Mouse (Mus musculus): ENCODE data around the gene Crisp4. TPM values are rescaled to one million over a fixed set of nuclear protein-coding genes. Genes with fewer than 3 reads are reported as not detected.

Gene Crisp4
- not detected for polyA plus RNA-seq (2014; fragmentation: Illumina TruSeq; extraction: RNeasy Lipid Tissue Mini Kit (QIAGEN cat#74804); ENCODE audit: low read depth, low replicate concordance)

GRCm38 (mm10) chr1:18145802-18146201 lies at the start of gene Crisp4:
TSS of gene Crisp4 (minus strand) at chr1:18145902.

Other genes starting within 250 kb of the Crisp4 start
- not detected for gene Defb18, start 91.5 kb upstream of the Crisp4 start, polyA plus RNA-seq (2014; fragmentation: Illumina TruSeq; extraction: RNeasy Lipid Tissue Mini Kit (QIAGEN cat#74804); ENCODE audit: low read depth, low replicate concordance)
- not detected for gene Defb41, start 119.2 kb upstream of the Crisp4 start, polyA plus RNA-seq (2014; fragmentation: Illumina TruSeq; extraction: RNeasy Lipid Tissue Mini Kit (QIAGEN cat#74804); ENCODE audit: low read depth, low replicate concordance)